Mouse (Mus musculus) left cerebral cortex, postnatal 25 days (tissue): ENCODE data around the gene Ssr4. TPM values are rescaled to one million over a fixed set of nuclear protein-coding genes. Genes with fewer than 3 reads are reported as not detected.
"Not testable (repeated sequence)": the region's sequence is repeated elsewhere in the genome, so short reads cannot be mapped to it uniquely, and the experiment has no call there.

Experiments used
- DNase-seq, 2 experiments: peaks; one replicate each; pipeline ENCODE4 v3.0.0; 2022; ENCODE audit warnings: low spot score in 2 of 2, mixed read lengths in 1 of 2
- intact Hi-C: fragments of 180-260 bp; cut with DNase I; formaldehyde crosslinking; loops from one replicate; pipeline ENCODE4 v1.15.1; 2025
- total RNA-seq, 2 experiments: library from RNA; stranded (reverse); gene quantifications; 2 replicates each; pipeline ENCODE4 v1.2.3; 2021

Gene Ssr4
- 10 to 100 TPM; 94.6 to 99.7 TPM for total RNA-seq

DNA sequence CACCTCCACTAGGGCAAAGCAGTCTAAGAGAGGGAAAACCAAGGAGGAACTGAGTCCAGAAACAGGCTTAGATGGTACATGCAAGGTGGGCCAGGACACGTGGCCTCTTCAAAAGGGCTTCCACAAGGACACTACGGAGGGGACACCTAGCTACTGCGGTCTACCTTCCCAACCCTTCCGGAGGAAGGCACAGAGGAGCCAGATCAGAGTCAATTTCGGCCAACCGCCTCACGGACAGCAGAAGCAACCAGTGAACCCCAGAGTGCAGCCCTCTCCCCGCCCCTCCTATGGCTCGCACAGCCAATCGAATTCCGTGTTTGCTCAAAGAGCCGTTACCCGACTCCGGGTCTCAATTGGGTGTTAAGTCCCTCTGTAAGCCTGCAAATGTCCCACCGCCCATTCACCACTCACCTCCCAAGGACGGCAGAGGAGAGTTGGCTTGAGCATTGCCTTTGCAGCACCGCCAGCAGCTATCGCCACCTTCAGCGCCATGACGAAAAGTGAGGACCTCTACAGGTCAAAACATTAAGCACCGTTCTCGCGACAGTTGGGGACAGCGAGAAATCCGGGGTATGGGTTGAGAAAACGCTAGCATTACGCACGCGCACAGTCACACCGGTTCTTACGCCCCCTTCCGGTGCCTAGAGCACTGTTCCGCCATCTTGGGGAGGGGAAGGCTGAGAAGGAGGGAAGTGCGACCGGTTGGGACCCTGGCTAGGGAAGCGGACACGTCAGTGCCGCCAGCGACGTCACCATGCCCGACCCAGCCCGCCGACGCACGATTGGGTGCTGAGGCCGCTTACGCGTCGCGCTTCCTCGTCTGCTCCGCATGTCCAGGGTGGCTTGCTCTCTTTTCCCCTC is at the start of gene Ssr4, which contains the start of gene Idh3g:
Ssr4 (plus strand) TSS at position 665 of the 861 bp plus-strand sequence.
Idh3g (minus strand) TSS at position 534 of the 861 bp plus-strand sequence.
- intact Hi-C loops: loop anchor here (5.0 kb wide), 1 partner anchor 69 kb away; the partner anchor contains the start of genes Abcd1 and Bcap31
- DNase-seq: peak; percentile 91 to 97

GRCm38 (mm10) chrX:73738155-73738554 is 48.7 kb upstream of the Ssr4 start:
- intact Hi-C loops: no loop called here
- DNase-seq: no peak

DNA sequence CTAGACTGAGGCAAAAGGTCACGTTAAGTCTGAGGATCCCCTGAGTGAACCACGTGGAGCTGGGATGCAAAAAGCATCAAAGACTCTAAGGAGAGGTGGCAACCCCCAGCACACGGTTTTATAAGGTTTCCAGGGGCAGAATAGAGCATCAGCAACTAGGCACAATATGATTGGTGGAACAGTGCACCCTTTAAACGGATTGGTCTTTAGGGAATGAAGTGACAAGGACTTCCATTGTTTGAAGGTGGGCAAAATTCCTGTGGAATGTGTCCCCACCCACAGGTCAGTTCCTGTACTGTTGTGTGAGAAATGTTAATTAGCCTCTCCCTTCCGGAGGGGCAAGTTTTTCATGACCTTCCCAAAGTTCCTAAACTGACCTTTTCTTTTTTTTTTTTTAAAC is 47.7 kb upstream of the Ssr4 start:
- intact Hi-C loops: no loop called here
- no peak for DNase-seq

DNA sequence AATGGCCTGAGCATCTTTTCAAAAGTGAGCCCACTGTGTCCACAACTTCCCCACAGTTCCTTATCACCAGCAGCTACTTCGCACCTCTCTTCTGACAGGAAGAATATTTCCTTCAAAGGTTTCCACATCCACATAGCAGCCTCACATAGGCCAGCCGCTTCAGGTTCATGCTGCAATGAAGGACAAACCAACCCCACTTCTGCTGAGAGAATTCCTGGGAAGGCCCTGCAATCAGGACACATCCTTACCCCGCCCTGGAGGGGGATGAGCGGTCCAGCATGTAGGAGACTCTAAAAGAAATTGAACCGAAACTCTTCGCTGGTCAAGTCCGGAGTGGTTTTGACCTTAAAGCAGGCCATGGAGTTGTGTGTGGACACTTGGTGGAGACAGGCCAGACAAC is 47.0 kb upstream of the Ssr4 start:
- DNase-seq, intact Hi-C loops: not testable (repeated sequence)

- no peak for DNase-seq
- intact Hi-C loops: no loop called here
These were observed 41.9 kb upstream of the Ssr4 start for GRCm38 (mm10) chrX:73744774-73745481.

DNA sequence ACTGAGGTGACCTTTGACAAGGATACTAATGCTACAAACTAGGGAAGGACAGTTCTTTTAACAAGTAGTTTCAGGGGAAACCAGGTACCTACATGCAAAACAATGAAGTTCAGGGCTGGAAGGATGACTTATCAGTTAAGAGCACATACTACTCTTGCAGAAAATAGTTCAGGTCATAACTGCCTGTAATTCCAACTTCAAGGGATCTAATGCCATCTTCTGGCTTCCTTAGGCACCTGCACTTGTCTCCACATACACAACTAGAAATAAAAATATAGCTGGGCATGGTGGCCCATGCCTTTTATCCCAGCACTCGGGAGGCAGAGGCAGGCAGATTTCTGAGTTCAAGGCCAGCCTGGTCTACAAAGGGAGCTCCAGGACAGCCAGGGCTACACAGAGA is 37.9 kb upstream of the Ssr4 start:
- intact Hi-C loops: no loop called here
- DNase-seq: no peak

- intact Hi-C loops: no loop called here
- no peak for DNase-seq
These were observed 30.3 kb upstream of the Ssr4 start, which contains the start of gene Plxnb3 for GRCm38 (mm10) chrX:73756334-73757140. Plxnb3 (plus strand) TSS chrX:73757090.

DNA sequence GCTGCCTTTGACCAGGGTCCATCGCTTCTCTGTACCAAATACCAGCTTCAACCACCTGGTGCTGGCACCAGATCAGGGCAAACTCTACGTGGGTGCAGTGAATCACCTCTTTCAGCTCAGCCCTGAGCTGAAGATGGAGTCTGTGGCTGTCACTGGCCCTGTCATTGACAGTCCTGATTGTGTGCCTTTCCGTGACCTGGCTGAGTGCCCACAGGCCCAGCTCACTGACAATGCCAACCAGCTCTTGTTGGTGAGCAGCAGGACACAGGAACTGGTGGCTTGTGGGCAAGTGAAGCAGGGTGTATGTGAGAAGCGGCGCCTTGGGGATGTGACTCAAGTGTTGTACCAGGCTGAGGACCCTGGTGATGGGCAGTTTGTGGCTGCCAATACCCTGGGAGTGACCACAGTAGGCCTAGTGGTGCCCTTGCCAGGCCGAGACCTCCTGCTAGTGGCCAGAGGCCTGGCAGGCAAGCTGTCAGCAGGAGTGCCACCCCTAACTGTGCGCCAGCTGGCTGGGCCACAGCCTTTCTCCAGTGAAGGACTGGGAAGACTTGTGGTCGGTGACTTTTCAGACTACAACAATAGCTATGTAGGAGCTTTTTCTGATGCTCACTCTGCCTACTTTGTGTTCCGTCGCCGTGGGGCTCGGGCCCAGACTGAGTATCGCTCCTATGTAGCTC is 28.1 kb upstream of the Ssr4 start:
- DNase-seq: peak in 1 of 2 experiments; percentile 13
- intact Hi-C loops: no loop called here

GRCm38 (mm10) chrX:73765311-73765710 is 21.5 kb upstream of the Ssr4 start:
- intact Hi-C loops: no loop called here
- DNase-seq: no peak

DNA sequence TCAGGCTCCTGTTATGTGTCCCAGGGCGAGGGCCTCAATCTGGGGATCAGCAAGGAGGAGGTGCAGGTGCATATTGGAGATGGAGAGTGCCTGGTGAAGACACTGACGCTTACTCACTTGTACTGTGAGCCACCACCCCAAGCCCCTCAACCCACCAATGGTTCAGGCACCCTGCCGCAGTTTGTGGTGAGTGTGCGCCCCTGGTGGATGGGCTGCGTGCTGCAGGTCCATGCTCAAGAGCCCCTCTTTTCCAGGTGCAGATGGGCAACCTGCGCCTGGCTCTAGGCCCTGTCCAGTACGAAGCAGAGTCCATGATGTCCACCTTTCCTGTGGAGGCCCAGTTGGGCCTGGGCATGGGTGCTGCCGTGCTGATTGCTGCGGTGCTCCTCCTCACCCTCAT is 19.6 kb upstream of the Ssr4 start:
- intact Hi-C loops: no loop called here
- DNase-seq: no peak

GRCm38 (mm10) chrX:73774168-73774760 is 12.6 kb upstream of the Ssr4 start, which contains the start of gene Srpk3:
Srpk3 (plus strand) TSS chrX:73774405.
- peak; percentile 44 to 75 for DNase-seq
- intact Hi-C loops: no loop called here

- intact Hi-C loops: no loop called here
- no peak for DNase-seq
These were observed 11.9 kb upstream of the Ssr4 start for GRCm38 (mm10) chrX:73774802-73775483.

- intact Hi-C loops: no loop called here
- DNase-seq: no peak
These were observed 4.6 kb upstream of the Ssr4 start for GRCm38 (mm10) chrX:73782227-73782626.

- intact Hi-C loops: loop anchor here (5.0 kb wide), 1 partner anchor 68 kb away; the partner anchor contains the start of genes Abcd1 and Bcap31
- no peak for DNase-seq
These were observed 1.2 kb upstream of the Ssr4 start for GRCm38 (mm10) chrX:73785666-73786065.

GRCm38 (mm10) chrX:73787225-73787558 is 364 bp downstream of the Ssr4 start:
- intact Hi-C loops: loop anchor here (5.0 kb wide), 1 partner anchor 70 kb away; the partner anchor contains the start of genes Abcd1 and Bcap31
- no peak for DNase-seq

DNA sequence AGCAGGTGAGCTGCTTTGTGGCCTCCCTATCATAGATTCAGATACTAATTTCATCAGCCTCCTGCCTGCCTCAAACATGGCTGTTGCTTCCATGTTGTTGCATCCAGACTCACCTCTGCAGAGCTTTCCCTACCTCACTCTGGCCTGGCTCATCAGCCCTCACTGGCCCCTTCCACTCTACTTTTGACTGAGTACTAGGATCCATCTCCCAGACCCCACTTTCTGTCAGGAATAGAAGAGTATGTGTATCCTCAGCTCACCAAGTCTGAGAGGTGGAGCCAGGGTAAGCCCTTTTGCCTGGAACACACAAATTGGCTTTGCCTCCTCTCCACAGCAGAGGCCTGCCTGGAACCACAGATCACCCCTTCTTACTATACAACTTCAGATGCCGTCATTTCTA is 1.7 kb downstream of the Ssr4 start:
- DNase-seq: no peak
- intact Hi-C loops: loop anchor here (5.0 kb wide), 1 partner anchor 71 kb away; the partner anchor contains the start of genes Abcd1 and Bcap31

GRCm38 (mm10) chrX:73793039-73793438 is 6.2 kb downstream of the Ssr4 start:
- intact Hi-C loops: loop anchor here (10.0 kb wide), 1 partner anchor 152 kb away; no protein-coding TSS in a partner anchor
- no peak for DNase-seq

DNA sequence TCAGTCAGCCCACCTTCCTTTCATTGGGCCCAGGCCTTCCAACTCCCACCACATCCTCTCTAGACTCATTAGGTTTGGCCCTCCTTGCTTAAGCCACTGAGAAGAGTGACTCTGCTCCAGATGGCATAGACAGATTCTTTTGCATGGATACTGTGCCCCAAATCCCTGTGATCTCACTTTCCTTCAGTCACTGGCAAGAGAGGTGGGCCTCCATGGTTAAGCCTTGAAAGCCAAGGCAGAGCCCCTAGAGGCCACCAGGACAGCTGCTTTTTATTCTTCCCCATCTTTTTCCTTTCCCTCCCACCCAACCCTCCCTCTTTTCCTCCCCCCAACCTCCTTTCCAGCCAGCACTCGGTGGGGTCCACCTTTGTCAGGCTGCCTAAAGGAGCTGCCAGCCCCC is 6.7 kb downstream of the Ssr4 start:
- DNase-seq: no peak
- intact Hi-C loops: loop anchor here (10.0 kb wide), 1 partner anchor 151 kb away; no protein-coding TSS in a partner anchor
